Mouse (Mus musculus) spleen, adult 18-20 months (tissue): ENCODE results near the gene Clec16a.
A peak's percentile ranks its signal among the peaks of the same experiment; 100 is the strongest.

ENCODE experiments used
- DNase-seq, 2 experiments: peaks; one replicate each; pipeline ENCODE4 v3.0.0; 2022; ENCODE audit warnings: mixed read lengths in 2 of 2

Gene Clec16a

GRCm38 (mm10) chr16:10544995-10545622, at the start of gene Clec16a:
Gene Clec16a, plus strand, starts transcription at chr16:10545339.
- peak; percentile 94 to 95 for DNase-seq

GRCm38 (mm10) chr16:10495824-10496298, 49.3 kb upstream of the Clec16a start:
- no peak for DNase-seq

- no peak for DNase-seq
Measured at GRCm38 (mm10) chr16:10498096-10498602, 47.0 kb upstream of the Clec16a start.

- no peak for DNase-seq
Measured at GRCm38 (mm10) chr16:10499122-10499521, 46.0 kb upstream of the Clec16a start.

GRCm38 (mm10) chr16:10501865-10502264, 43.3 kb upstream of the Clec16a start:
- DNase-seq = no peak

GRCm38 (mm10) chr16:10503058-10503457, 42.1 kb upstream of the Clec16a start:
- DNase-seq = no peak

- no peak for DNase-seq
Measured at GRCm38 (mm10) chr16:10507445-10507844, 37.7 kb upstream of the Clec16a start.

- DNase-seq = peak in 1 of 2 experiments; percentile 57
Measured at GRCm38 (mm10) chr16:10508691-10509090, 36.4 kb upstream of the Clec16a start.

GRCm38 (mm10) chr16:10510477-10511133, 34.5 kb upstream of the Clec16a start:
- DNase-seq = no peak

GRCm38 (mm10) chr16:10511134-10511520, 34.0 kb upstream of the Clec16a start:
- no peak for DNase-seq

GRCm38 (mm10) chr16:10515953-10516572, 29.1 kb upstream of the Clec16a start:
- peak; percentile 56 to 72 for DNase-seq

- peak; percentile 35 to 54 for DNase-seq
Measured at GRCm38 (mm10) chr16:10518030-10518429, 27.1 kb upstream of the Clec16a start.

- DNase-seq = peak; percentile 49 to 81
Measured at GRCm38 (mm10) chr16:10520908-10521614, 24.1 kb upstream of the Clec16a start.

GRCm38 (mm10) chr16:10522811-10523210, 22.3 kb upstream of the Clec16a start:
- DNase-seq = peak; percentile 67 to 83

- DNase-seq = no peak
Measured at GRCm38 (mm10) chr16:10523650-10524049, 21.5 kb upstream of the Clec16a start.

GRCm38 (mm10) chr16:10524866-10525609, 20.1 kb upstream of the Clec16a start:
- DNase-seq = no peak

GRCm38 (mm10) chr16:10525610-10525980, 19.5 kb upstream of the Clec16a start:
- no peak for DNase-seq

- DNase-seq = no peak
Measured at GRCm38 (mm10) chr16:10527046-10527644, 18.0 kb upstream of the Clec16a start.

- no peak for DNase-seq
Measured at GRCm38 (mm10) chr16:10528382-10528781, 16.8 kb upstream of the Clec16a start.

- DNase-seq = no peak
Measured at GRCm38 (mm10) chr16:10530179-10530578, 15.0 kb upstream of the Clec16a start.

GRCm38 (mm10) chr16:10533781-10534180, 11.4 kb upstream of the Clec16a start:
- no peak for DNase-seq

GRCm38 (mm10) chr16:10534567-10534966, 10.6 kb upstream of the Clec16a start:
- DNase-seq = no peak
